Mouse (Mus musculus) thymus, adult 2 months (tissue): ENCODE data around the gene Sh3pxd2a.

Experiments
- CTCF ChIP-seq: fragments of 200-500 bp; IDR thresholded peaks from 2 replicates; pipeline ENCODE4 v1.5.1; 2012; ENCODE audit warnings: mild to moderate bottlenecking, control low read depth, low read length, moderate library complexity, borderline replicate concordance; ENCODE audit not compliant: control insufficient read depth, poor library complexity, insufficient read depth; ENCODE audit errors: extremely low read depth
- POLR2A ChIP-seq: fragments of 200-500 bp; IDR thresholded peaks from 2 replicates; pipeline ENCODE4 v1.6.1; 2012; ENCODE audit warnings: mild to moderate bottlenecking, low read length, control low read depth, moderate library complexity; ENCODE audit not compliant: control insufficient read depth, poor library complexity, insufficient read depth; ENCODE audit errors: extremely low read depth

DNA sequence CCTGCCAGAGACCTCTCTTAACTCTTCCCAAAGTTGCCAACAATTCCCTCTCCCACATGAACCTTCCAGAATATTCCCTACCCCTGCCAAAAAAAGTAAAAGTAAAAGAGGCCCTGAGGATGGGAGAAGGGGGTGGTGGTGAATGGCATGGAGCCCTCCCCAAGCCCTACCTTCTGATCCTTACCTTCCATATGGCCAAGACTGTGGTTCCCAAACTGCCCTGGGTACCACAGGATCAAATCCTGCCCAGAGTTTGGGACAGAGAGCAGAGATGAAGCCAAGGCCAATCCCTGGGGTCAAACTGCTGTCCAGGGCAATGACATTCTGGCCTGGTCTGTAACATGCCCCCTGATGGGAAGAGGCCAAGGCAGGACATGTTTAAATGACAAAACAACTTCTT, 55.1 kb downstream of the Sh3pxd2a start:
- no peak for TF ChIP-seq CTCF
- no peak for TF ChIP-seq POLR2A
